Mouse (Mus musculus): Measurements from ENCODE around the gene Acvr1b.

The Acvr1b gene

DNA sequence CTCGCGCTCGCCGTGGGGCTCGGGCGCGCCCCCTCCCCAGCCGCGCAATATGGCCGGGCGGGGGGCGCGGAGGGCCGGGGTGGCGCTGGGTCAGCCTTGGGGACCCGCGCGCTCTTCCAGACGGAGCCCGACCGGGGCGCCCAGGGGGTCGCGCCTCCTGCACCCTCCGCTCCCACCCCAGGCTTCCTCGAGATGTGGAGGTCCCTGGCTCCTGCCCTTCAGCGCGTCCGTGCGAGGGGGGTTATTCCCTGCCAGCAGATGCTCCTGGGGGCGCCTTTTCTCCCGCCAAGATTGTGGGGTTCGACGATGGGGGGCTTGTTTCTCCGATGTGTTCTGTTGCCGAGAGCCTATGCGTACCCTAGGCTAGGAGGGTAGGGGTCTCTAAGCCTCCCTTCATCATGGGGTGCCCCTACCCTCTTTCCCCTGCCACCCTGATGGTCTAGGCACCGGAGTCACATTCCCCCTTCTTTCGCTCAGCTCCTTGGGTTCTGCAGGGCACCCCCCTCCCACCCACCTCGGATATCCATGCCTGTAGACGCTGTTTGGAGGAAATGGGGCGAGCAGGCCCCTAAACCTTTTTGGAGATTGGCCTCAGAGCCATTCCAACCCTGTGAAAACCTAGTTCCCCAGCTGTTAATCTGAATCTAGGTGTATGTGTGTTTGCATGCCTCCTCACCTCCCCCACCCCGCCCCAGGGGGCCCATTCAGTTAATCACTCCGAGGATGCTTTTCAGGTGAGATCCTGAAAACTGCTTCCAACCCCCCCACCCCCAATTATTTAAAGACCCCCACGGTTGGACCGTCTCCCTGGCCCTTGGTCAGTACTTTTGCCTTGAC is 645 bp downstream of the Acvr1b start:
- in situ Hi-C loops (cut with MboI, MseI), result no loop called here

DNA sequence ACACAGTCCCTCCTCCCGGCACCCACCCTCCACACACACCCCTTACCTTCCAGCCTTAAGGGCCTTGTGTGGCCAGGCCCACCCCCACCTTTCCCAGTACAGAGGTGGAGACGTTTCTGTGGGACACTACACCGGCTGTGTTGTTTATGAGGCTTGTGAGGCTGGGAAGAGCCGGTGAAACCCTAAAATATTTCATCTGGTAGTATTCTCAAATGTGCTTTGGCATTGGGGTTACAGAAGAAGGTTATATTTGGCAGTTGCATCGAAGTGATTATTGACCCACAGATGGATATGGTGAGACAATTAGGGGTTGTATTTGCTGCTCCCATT is 1.2 kb downstream of the Acvr1b start:
- in situ Hi-C loops (cut with MboI, MseI), result no loop called here

DNA sequence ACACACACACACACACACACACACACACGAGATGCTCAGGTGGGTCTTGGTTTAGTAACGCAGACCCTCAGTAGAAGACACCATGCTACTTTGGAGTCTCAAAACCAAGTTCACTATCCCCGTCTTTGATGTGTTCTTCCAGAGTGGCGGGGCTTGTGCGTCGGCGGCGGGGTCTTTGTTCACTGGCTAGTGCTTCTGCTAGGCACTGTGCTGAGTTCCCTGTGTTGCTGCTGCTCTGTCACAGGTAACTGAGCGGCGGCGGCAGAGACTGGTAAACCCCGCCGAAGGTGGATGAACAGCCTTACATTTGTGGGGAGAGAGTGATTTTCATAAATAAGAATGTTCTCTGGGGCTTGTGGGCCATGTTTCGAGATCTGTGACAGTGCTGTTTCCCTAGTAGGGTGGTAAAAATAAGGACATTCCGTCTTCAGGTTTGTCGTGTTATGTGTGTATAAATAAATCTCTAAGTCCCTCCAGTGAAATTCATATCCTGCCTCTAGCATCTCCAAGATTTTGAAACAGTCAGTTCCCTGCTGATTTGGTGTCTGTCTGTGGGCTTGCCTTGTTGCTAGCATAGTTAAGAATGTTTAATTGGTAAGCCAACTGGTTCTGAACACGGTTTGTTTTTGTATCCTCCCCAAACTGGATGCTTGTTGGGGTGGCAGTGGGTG is 1.9 kb downstream of the Acvr1b start:
- in situ Hi-C loops (cut with MboI, MseI), result no loop called here

DNA sequence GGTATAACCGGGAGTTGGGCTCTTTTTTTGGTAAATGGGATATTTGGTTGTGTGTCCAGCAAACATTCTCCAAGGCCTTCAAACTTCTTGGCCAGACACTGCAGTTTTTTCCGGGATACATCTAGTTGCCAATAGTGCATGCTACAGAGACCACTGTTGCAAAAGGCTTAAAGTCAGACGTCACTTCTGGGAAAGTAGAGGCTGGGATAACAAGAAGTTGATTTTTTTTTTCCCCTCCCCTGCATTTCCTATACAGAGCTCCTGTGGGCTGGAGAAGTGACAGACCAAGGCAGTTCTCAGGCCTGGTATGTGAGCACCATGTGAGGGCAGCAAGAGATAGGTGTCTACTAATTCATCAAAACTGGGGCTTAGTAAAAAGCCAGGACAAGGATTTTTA is 2.4 kb downstream of the Acvr1b start:
- in situ Hi-C loops (cut with MboI, MseI), result no loop called here

DNA sequence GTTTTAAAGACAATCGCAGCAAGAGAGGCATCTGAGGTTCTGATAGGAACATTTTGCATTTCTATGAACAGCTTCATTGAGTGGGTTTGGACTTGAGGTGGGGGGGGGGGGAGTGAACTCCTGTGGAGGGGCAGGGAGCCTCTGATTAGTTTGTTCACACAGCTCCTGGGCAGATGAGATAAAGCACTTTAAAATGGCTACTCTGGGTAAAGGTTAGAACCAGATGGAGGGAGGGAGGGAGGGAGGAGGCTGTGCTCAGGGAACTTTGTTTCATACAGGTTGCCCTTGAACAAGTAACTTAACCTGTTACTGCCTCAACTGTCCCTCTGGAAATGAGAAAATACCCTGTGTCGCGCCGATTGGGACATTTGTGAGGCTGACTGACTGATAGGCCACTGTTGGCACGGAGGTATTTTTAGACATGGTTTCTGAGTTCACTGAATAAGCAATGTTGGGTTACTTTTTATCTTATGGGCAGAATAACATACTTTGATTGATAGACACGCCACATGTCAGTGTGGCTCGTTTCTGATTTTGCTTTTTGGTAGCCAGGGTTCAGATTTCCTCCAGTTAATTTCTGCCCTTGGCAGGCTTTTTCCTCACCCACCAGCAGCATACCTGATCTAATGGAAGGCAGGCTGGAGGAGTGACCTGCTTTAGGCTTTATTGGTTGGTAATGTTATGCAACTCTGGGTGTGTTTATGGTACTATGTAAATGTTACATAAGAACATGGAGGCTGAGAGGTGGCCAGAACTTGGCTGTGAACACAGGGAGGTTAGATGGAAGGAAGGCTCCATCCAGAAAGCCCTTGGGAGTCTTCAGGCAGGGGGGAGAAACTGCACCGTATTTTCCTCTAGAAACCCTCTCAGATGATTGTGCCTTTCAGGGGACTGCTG is 3.2 kb downstream of the Acvr1b start:
- in situ Hi-C loops (cut with MboI, MseI), result no loop called here

DNA sequence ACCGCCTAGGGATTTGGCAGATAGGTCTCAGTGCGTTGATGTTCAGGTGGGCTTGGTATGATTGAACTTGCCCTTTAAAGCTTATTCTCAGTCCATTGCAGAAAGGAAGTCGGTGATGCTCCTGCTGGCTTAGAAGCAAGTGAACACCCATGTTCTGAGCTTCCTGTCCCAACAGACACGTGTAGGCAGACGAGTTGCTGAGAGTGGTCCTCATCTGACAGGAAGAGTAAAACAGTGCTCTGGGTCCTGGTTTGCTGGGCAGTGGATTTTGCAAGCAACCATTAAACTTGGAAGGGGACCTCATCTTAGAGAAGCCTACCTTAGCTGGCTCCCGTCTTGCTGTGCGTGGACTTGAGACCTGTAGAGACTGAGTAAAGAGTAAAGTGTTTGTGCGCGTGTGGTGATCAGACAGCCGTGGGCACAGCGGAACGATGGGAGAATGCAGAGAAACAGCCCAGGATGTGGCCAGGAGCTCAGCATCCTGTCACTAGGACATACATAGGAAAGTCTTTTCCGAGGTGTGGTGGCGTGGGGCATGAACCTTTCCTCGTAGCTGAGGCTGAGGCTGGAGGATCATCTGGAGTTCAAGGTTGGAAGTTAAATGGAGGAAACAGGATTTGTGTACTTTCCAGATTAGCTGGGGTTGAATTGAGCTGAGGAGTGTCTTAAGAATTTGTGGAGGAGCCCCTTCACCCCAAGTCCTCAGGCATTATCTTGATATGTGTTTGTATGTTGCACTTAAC is 6.7 kb downstream of the Acvr1b start:
- in situ Hi-C loops (cut with MboI, MseI), result loop anchor here (10.0 kb wide), 1 partner anchor 336 kb away; no protein-coding TSS in a partner anchor

DNA sequence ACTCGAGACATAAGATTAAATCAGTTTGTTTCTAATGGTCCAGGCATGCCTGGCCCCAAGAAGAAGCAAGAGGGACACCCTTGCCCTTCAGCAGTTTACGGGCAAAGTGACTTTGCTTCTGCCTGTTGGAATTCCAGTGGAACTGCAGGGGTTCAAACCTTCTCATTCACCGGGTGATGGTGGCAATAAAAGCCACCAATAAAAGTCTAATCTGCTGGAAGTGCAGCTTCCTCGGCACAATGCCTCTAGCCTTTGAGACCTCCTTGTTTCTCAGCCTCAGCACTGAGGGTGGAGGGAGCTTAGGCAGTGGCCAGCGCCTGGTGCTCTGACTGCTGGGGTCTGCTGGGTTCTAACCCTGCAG is 7.2 kb downstream of the Acvr1b start:
- in situ Hi-C loops (cut with MboI, MseI), result loop anchor here (10.0 kb wide), 1 partner anchor 336 kb away; no protein-coding TSS in a partner anchor

DNA sequence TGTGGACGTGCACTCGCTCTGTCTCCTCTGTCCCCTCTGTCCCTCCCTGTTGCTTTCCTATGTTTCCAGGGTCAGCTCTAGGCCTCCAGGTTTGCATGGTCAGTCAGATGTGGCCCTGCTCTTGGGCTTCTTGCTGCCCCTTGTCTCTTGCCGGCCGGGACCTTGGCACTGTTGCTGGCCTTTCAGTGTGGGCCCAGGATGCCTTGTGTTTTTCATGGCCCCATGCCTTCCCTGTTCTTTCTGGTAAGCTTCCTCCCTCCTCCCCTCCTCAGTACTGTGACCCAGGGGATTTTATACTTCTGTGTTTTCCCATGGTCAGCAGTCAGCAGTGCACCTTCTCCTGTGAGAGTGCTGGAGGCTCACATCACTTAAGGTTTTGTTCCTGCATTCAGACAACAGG is 7.6 kb downstream of the Acvr1b start:
- in situ Hi-C loops (cut with MboI, MseI), result loop anchor here (10.0 kb wide), 1 partner anchor 337 kb away; no protein-coding TSS in a partner anchor

DNA sequence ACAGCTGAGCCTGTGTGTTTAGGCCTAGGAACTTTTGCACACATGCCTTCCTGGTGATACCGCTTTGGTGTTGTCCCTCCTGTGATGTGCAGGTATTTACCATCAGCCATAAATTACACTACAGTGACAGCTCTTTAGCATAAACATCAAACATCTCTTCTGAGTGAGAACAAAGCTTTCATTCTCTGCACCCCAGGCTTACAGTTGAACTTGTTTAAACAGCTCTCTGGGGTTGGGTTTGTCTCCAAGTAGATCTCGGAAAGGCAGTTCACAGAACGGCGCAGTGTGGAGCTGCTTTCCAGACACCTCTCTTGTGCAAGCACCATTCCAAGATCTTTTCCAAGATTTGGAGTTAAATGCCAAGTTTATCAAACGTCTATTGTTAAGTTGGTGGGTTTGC is 8.8 kb downstream of the Acvr1b start:
- in situ Hi-C loops (cut with MboI, MseI), result loop anchor here (10.0 kb wide), 1 partner anchor 338 kb away; no protein-coding TSS in a partner anchor

DNA sequence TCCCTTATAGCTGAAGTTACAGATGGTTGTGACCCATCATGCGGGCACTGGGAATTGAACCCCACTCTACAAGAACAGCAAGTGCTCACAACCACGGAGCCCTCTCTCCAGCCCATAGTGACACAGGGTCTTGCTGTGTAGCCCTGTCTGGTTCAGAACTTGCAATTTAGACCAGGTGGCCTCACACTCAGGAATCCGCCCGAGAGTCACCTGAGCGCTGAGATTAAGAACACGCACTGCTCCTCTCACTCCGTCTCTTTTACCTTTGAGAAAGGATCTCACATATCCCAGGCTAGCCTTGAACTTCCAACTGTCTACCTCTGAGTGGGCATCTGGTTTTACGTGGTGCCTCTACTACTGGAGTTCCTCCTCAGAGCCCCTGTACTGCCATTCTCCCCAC is 10.4 kb downstream of the Acvr1b start:
- in situ Hi-C loops (cut with MboI, MseI), result loop anchor here (10.0 kb wide), 1 partner anchor 339 kb away; no protein-coding TSS in a partner anchor

DNA sequence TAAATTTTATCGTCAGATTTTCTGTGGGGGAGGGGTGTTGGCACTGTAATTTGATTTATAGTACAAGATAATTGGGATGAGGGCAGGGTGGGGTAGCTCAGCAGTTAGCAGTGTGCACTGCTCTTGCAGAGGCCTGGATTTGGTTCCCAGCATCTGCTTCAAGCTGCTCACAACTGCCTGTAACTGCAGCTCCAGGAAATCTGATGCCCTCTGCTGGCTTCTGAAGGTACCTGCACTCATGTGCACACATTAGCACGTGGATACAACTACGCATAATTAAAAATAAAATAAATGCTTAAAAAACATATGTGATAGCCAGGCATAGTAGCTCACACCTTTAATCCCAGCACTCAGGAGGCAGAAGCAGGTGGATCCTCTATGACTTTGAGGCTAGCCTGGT is 11.7 kb downstream of the Acvr1b start:
- in situ Hi-C loops (cut with MboI, MseI), result loop anchor here (10.0 kb wide), 1 partner anchor 341 kb away; no protein-coding TSS in a partner anchor

DNA sequence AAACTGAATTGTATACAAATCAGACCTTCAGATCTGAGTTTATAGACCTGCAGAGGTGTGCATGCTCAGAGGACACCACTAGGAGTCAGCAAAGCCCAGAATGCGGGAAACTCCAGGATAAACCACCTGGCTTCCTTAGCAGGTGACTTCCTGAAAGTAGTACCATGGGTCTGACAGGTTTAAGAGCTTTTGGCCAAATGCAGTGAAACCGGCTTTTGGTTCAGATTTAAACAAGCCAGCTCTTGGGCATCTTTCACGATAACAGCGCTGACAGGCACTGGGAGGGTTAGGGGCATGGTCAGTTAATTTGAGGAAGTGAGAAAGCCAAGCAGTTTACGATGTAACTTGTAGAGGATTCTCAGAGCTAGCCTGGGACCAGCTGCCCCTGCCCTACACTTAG is 14.0 kb downstream of the Acvr1b start:
- in situ Hi-C loops (cut with MboI, MseI), result loop anchor here (10.0 kb wide), 1 partner anchor 343 kb away; no protein-coding TSS in a partner anchor

DNA sequence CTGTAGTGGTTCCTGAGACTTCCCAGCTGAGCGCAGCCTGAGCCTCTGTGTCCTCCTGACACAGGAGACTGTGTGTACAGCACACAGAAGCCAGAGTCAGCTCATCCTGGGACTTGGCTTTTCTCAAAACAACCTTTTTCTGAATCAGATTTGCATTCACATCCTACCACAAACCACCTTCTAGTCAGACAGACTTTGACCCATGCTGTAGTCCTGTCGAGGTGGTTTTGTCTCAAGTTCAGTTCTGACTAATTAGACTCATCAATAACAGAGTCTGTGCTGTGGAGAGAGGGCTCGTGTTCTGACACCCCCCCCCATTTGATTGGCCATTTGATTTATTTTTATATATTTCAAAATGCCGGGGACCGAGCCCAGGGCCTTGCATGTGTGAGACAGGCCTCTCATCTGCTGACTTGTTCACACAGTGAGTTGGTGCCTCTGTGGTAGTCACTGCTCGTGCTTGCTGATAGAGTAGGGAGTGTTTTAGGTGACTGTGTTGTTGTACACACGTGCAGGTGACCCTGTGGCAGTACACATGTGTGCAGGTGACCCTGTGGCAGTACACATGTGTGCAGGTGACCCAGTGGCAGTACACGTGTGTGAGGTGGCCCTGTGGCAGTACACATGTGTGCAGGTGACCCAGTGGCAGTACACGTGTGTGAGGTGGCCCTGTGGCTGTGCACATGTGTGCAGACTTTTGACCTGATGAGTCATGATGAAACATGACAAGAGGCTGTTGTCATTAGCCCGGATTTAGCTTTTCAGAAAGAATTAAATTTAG is 16.3 kb downstream of the Acvr1b start:
- in situ Hi-C loops (cut with MboI, MseI), result loop anchor here (5.0 to 10.0 kb wide), 2 partner anchors 47 to 345 kb away; no protein-coding TSS in a partner anchor

DNA sequence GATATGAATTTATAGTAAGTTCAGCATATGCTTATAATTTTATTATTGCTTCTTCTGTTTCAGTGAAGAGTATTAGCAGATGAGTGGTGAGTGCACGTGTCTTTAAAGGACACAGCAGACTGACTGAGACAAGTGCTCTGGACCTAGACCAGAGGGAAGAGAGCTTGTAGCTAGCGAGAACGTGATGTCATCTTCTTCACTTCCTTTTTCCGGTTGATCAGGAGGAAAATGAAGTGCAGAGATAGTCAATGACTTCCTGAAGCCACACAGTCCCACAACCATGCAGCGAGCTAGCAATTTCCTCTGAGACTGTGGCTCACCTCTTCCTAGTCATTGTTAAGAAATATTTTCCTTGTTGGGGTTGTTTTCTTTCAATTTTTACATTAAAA is 16.9 kb downstream of the Acvr1b start:
- in situ Hi-C loops (cut with MboI, MseI), result loop anchor here (5.0 kb wide), 1 partner anchor 47 kb away; no protein-coding TSS in a partner anchor

DNA sequence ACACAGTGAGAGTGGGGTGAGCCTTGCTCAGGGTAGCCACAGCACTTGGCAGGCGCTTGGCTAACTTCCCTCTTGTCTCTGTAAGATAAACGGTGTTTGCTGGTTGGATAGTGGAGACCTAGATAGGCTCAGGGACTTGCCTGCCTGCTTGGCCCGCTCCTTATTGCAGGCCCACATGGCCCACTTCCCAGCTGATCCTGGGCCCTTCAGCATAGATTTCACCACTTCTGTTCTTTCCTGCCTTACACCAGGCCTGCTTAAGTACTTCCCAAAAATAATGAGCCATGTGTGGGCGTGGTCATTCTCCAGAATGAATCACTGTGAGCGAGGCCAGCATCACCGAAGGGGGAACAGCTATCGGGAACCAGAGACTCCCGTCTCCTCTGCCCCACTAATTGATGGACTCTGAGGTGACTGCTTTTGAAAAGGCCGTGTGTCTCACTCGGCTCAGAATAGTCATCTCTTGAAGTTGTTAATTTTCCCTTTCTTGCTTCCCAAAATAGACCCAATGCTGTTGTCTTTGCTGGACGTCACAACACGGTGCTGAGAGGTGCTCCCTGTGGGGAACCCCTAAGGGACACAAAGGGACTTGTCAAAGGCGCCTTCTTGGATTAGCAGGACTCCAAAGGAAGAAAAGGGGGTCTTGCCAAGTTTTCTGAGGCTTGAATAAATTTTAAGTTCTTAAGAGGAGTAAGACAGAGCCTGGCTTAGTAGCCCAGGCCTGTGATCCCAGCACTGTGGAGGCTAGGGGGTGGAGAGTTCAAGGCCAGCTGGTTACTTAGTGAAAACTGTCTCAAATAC is 17.8 kb downstream of the Acvr1b start:
- in situ Hi-C loops (cut with MboI, MseI), result loop anchor here (5.0 kb wide), 1 partner anchor 46 kb away; no protein-coding TSS in a partner anchor

DNA sequence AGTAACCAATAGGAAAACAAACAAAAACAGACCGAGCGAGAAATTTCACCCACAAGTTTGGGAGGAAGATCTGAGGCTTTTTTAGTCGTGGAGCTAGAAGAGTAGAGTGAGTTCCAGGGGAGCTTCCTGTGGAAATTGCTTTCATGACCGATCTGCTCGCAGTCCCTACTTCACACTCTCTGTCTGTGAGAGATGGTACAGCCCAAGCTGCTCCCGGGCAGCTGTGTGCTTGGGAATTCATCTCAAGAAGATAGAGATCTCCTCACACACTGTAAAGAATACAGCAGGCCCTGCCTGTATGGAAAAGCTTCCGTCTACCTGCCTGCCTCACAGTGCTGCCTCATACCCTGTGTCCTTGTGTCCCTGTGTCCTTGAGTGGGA is 18.4 kb downstream of the Acvr1b start:
- in situ Hi-C loops (cut with MboI, MseI), result loop anchor here (5.0 kb wide), 1 partner anchor 45 kb away; no protein-coding TSS in a partner anchor

DNA sequence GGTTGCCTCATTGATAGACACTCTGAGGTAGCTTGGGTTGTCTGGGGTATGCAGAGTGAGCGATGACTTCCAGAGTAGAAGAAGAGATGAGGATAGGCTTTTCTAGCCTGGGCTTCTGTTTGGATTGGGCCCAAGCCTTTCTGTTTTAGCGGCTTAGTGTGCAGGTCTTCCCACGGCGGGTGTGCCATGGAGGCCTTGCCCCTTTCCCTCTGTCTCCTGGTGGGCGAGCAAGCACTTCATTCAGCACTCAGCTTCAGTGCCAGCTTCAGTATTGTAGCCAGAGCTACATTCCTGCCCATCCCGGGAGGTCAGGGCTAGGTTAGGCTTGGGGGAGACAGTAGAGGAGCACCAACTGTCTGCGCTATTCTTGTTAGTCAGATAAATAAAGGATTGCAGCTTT is 18.8 kb downstream of the Acvr1b start:
- in situ Hi-C loops (cut with MboI, MseI), result loop anchor here (5.0 kb wide), 1 partner anchor 45 kb away; no protein-coding TSS in a partner anchor

DNA sequence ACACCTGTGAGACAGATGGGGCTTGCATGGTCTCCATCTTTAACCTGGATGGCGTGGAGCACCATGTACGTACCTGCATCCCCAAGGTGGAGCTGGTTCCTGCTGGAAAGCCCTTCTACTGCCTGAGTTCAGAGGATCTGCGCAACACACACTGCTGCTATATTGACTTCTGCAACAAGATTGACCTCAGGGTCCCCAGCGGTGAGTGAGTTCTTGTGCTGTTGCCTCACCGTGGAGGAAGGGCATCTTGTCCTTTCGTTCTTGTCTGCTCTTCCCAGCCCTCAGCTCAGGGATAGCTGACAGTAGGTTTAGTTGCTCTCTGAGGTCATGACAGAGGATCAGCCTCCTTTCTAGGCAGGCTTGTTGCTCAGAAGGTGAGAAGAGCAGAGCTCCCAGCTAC is 20.1 kb downstream of the Acvr1b start:
- in situ Hi-C loops (cut with MboI, MseI), result loop anchor here (5.0 kb wide), 1 partner anchor 43 kb away; no protein-coding TSS in a partner anchor

All from regulatory T cell (primary cell).